ENCODE assay signal across 16 mouse cellular contexts in the genomic region with DNA sequence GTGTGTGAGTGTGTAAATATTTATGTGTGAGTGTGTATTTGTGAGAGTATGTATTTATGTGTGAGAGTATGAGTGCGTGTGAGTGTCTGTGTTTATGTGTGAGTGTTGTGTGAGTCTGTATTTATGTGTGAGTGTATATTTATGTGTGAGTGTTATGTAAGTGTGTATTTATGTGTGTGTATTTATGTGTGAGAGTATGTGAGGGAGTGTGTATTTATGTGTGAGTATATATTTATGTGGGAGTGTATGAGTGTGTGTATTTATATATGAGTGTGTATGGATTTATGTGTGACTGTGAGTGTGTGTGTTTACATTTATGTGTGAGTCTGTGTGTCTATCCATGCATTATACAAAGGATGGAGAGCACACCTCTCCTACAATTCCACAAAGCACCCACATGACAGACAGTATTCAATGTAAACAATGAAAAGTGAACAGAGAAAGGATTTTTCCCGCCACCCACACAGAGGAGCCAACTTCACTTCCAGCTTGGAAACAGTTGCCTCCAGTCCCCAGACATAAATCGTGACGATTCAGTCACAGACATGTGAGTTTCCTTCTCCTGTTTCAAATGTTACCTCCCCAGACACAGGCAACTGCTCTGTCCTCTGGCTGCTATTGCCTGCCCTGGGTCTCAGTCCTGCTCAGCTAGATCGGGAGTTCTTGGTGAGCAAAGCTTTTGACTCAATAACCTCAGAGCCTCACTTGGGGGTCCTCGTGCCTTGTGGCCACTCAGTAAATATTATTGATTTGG.
"Had no signal": no experiment of that assay in that cellular context is flagged by ENCODE, and none has a peak within 500 bp of the region (broad histone marks: within the 10 kb centered on the region; RNA-seq: fewer than 3 reads in every experiment).

No protein-coding gene starts in this region.

- H3K27ac ChIP-seq: limb, embryonic 12.5 days; limb, embryonic 15.5 days; liver, embryonic 14.5 days; stomach, embryonic 15.5 days had no signal

- ATAC-seq: intestine, postnatal 0 days; liver, postnatal 0 days had no signal

- H3K4me1 ChIP-seq: limb, embryonic 12.5 days; limb, embryonic 15.5 days; stomach, embryonic 15.5 days had no signal

- H3K27me3 ChIP-seq: limb, embryonic 12.5 days; limb, embryonic 15.5 days; stomach, embryonic 15.5 days had no signal

- H3K36me3 ChIP-seq: limb, embryonic 12.5 days; limb, embryonic 15.5 days; stomach, embryonic 15.5 days had no signal

- DNase-seq: kidney, adult 8-10 months; kidney, postnatal 4 days; left cerebral cortex, postnatal 4 days; liver, postnatal 0 days; midbrain, embryonic 14.5 days; right cerebral cortex, postnatal 25 days; spleen, adult 18-20 months; thymus, adult 18-20 months; thymus, postnatal 36 days had no signal

- H3K9ac ChIP-seq: limb, embryonic 12.5 days; limb, embryonic 15.5 days; liver, embryonic 14.5 days; liver, postnatal 0 days; stomach, embryonic 15.5 days had no signal

- H3K4me2 ChIP-seq: limb, embryonic 12.5 days; limb, embryonic 15.5 days; liver, embryonic 11.5 days; midbrain, embryonic 11.5 days; stomach, embryonic 15.5 days had no signal

- H3K4me3 ChIP-seq: limb, embryonic 12.5 days; limb, embryonic 15.5 days; stomach, embryonic 15.5 days had no signal

- H3K9me3 ChIP-seq: limb, embryonic 12.5 days; limb, embryonic 15.5 days; stomach, embryonic 15.5 days had no signal
